Mouse (Mus musculus): ENCODE data around the gene Stk24. TPM values are rescaled to one million over a fixed set of nuclear protein-coding genes. Genes with fewer than 3 reads are reported as not detected.

Gene Stk24
- total and polyA plus RNA-seq, 3 experiments = 62.5 to 79.3 TPM; not detected in 1

GRCm38 (mm10) chr14:121263912-121264311 lies 115.9 kb downstream of the Stk24 start:
- Histone ChIP-seq H3K79me2 (ENCODE audit: control insufficient read depth, insufficient read depth, low read length, poor library complexity) (no peaks in the 10 kb centered on the region), H3K27ac (ENCODE audit: control insufficient read depth, low read depth, low read length) (no peak overlapping the region), H3K36me3 (ENCODE audit: control insufficient read depth in 1 of 2, insufficient read depth in 2 of 2, low read length in 2 of 2) (no peaks in the 10 kb centered on the region), H3K9ac (ENCODE audit: control insufficient read depth, low read depth, low read length, poor library complexity, severe bottlenecking) (no peak overlapping the region), H3K4me3 (ENCODE audit: control insufficient read depth in 1 of 2, insufficient read depth in 1 of 2, low read depth in 2 of 2, low read length in 2 of 2) (no peak overlapping the region), H3K27me3 (ENCODE audit: control insufficient read depth in 1 of 2, insufficient read depth in 2 of 2, low read length in 2 of 2) (0 out of 4 replicates have a peak, but pooled peaks cover 0 to 2% of the 10 kb centered on the region in 2 experiments), H3K9me3 (replicated peaks; ENCODE audit: insufficient read depth, low read length) (no peaks in the 10 kb centered on the region), H3K4me1 (ENCODE audit: control insufficient read depth in 1 of 2, insufficient read depth in 2 of 2, low read length in 2 of 2) (no peaks in the 10 kb centered on the region)
- DNase-seq (ENCODE audit: low read depth, low spot score) = no peak
- TF ChIP-seq ZNF384 (IDR thresholded peaks at IDR 0.05; ENCODE audit: low read depth, low read length) = no peak
- no peak for TF ChIP-seq UBTF (IDR thresholded peaks at IDR 0.05; ENCODE audit: borderline replicate concordance, insufficient read depth, low read depth, low read length)
- no peak for TF ChIP-seq TBP (IDR thresholded peaks at IDR 0.05; ENCODE audit: low read depth, low read length)
- TF ChIP-seq ZKSCAN1 (IDR thresholded peaks at IDR 0.05; ENCODE audit: low read depth, low read length) = no peak

GRCm38 (mm10) chr14:121262606-121263005 lies 117.2 kb downstream of the Stk24 start:
- DNase-seq (ENCODE audit: low read depth, low spot score) = no peak
- Histone ChIP-seq H3K9ac (ENCODE audit: control insufficient read depth, low read depth, low read length, poor library complexity, severe bottlenecking) (no peak overlapping the region), H3K27me3 (ENCODE audit: control insufficient read depth in 1 of 2, insufficient read depth in 2 of 2, low read length in 2 of 2) (0 out of 4 replicates have a peak, but pooled peaks cover 0 to 2% of the 10 kb centered on the region in 2 experiments), H3K79me2 (ENCODE audit: control insufficient read depth, insufficient read depth, low read length, poor library complexity) (no peaks in the 10 kb centered on the region), H3K4me1 (ENCODE audit: control insufficient read depth in 1 of 2, insufficient read depth in 2 of 2, low read length in 2 of 2) (no peaks in the 10 kb centered on the region), H3K36me3 (ENCODE audit: control insufficient read depth in 1 of 2, insufficient read depth in 2 of 2, low read length in 2 of 2) (no peaks in the 10 kb centered on the region), H3K9me3 (replicated peaks; ENCODE audit: insufficient read depth, low read length) (no peaks in the 10 kb centered on the region), H3K4me3 (ENCODE audit: control insufficient read depth in 1 of 2, insufficient read depth in 1 of 2, low read depth in 2 of 2, low read length in 2 of 2) (no peak overlapping the region), H3K27ac (ENCODE audit: control insufficient read depth, low read depth, low read length) (no peak overlapping the region)
- TF ChIP-seq KAT2A (conservative IDR thresholded peaks at IDR 0.05; ENCODE audit: low read depth, low read length) (no peak), MAZ (IDR thresholded peaks at IDR 0.05; ENCODE audit: low read depth, low read length) (no peak), ETS1 (IDR thresholded peaks at IDR 0.05; ENCODE audit: low read depth, low read length) (no peak), NRF1 (IDR thresholded peaks at IDR 0.05; ENCODE audit: insufficient read depth, low read depth, low read length, poor library complexity, severe bottlenecking) (no peak), POLR2AphosphoS5 (IDR thresholded peaks at IDR 0.05; ENCODE audit: borderline replicate concordance, low read depth, low read length) (no peak), NELFE (IDR thresholded peaks at IDR 0.05; ENCODE audit: low read depth, low read length) (no peak), ZC3H11A (IDR thresholded peaks at IDR 0.05; ENCODE audit: low read depth, low read length) (no peak), MAFK (IDR thresholded peaks at IDR 0.05; ENCODE audit: borderline replicate concordance, low read depth, low read length) (no peak), E2F4 (IDR thresholded peaks at IDR 0.05; ENCODE audit: borderline replicate concordance, low read depth, low read length) (no peak), TBP (IDR thresholded peaks at IDR 0.05; ENCODE audit: low read depth, low read length) (no peak), CTCF (IDR thresholded peaks at IDR 0.05 in 2 of 3, conservative IDR thresholded peaks at IDR 0.05 in 1 of 3; ENCODE audit: control insufficient read depth in 1 of 3, insufficient read depth in 1 of 3, low read depth in 2 of 3, low read length in 3 of 3, poor library complexity in 1 of 3, severe bottlenecking in 1 of 3) (no peak), ZKSCAN1 (IDR thresholded peaks at IDR 0.05; ENCODE audit: low read depth, low read length) (no peak), SIN3A (IDR thresholded peaks at IDR 0.05; ENCODE audit: low read length) (no peak)
